Mouse (Mus musculus) ovary, postnatal 14 days (tissue): ENCODE results near the gene Frs2.
"Not testable (repeated sequence)": the region's sequence is repeated elsewhere in the genome, so short reads cannot be mapped to it uniquely, and the experiment has no call there.

ENCODE experiments used
- DNase-seq: peaks from one replicate; pipeline ENCODE4 v3.0.0; 2022; ENCODE audit warnings: low spot score

Frs2 gene

DNA sequence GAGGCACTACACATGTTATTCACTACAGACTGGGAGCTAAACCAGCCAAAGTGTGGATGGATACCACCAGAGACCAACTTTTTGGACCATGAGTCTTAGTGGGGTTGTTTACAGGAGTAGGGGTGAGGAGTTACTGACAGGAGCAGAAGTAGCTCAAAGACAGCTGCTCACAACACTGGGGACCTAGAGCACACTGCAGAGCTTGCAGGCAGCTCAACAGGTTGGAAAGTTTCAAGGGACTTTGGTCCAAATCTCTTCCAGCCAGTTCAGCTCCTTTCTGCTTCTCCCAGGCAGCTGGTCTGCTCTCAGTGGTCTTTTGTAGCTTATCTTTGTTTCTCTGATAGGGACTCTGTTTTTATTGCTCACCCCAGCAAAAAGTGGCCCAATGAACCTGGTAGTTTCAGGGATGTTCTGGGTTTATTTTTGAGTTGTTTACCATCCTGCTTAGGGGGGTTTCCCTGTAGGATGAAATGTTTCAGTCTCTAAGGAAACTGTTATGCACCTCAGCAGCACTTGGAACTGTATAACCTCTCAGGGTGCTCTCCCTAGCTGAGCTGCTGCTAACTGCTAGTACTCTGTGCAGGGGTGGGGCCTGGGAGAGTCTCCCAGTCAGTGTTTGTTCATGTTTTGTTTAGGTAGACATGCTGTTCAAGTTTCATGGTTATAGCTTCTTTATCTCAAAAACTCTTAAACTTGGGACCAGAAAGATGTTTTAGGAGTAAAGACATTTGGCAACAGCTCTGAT lies 44.3 kb downstream of the Frs2 start:
- no peak for DNase-seq

DNA sequence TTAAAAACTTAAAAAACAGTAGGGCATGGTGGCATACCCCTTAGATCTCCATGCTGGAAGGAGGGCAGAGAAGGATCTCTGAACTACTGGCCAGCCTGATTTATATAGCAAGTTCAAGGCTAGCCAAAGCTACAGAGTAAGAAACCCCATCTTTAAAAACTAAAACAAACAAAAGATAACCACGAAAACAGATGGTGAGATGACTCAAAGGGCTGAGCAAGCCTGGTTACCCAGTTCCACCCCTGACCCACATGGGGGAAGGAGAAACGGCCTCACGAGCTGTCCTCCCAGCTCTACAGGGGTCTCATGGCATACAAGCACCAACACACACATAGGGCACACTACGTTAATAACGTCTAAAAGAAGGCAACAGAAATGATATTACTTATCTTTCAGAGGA lies 48.2 kb downstream of the Frs2 start:
- DNase-seq, result no peak

DNA sequence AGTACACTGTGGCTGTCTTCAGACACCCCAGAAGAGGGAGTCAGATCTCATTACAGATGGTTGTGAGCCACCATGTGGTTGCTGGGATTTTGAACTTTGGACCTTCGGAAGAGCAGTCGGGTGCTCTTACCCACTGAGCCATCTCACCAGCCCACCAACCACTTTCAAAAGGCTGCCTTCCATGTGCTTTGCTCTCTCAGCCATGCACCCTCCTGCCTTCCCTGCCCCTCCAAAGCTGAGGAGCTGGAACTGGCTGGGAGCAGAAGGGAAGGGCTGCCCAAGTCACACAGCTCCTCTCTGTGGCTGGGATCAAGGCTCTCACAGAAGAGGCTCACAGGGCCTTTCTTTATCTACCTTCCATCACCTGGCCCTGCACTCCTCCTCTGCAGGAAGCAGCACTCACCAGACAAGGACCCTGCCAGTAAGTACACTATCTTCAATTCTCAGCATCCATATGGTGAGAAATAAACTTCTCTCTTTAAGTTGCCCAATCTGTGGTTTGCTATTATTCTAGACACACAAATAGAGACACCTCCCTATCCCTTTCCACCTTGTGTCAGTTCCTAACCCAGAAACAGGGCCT lies 51.1 kb downstream of the Frs2 start:
- DNase-seq, result no peak

DNA sequence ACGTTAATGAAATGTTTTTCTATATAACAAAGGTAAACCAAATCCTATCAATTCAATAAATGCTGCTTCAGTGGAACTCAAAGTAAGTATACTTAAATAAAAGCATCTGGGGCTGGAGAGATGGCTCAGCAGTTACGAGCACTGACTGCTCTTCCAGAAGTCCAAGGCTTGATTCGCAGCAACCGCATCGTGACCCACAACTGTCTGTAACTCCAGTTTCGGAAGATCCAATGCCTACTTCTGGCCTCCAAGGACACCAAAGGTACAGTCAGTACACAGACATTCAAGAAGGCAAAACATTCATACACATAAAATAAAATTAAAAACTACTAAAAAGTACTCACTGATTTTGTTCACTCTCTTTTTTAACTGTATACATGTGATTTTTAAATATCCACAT lies 52.2 kb downstream of the Frs2 start:
- no peak for DNase-seq

DNA sequence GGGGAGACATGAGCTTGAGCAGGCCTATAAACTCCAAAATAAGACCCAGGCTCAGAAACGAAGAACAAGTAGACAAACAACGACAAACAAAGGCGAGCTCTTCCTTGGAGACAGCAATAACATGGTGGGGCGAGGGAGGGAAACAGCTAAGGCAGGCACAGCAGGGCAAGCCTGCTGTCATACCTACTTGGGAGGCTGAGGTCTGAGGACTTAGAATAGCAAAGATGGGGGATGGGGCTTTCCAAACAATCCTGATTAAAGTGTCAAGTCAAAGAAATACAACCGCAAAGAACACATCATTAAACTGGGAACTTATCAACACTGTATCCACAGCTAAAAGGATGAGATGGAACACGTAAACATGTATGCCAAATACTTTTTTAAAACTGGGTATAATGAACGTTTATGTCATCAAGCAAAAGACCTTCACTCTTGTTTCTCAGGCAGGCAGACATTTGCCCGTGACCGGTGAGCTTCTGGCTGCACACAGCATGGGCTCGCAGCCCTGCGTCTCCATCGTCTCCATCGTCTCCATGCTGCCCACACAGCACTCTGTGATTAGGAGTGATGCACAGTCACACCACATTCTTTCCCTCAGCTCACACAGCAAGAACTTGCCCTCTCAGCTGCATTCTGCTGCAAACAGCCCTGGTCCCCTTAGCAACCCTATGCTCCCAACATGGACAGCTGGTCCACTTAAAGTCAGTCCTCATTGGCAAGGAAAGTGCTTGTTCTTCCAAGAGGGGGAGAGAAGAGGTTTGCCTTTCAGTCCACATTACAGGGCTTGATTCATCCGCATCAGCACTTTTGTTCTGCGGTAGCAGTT lies 53.6 kb downstream of the Frs2 start:
- no peak for DNase-seq

DNA sequence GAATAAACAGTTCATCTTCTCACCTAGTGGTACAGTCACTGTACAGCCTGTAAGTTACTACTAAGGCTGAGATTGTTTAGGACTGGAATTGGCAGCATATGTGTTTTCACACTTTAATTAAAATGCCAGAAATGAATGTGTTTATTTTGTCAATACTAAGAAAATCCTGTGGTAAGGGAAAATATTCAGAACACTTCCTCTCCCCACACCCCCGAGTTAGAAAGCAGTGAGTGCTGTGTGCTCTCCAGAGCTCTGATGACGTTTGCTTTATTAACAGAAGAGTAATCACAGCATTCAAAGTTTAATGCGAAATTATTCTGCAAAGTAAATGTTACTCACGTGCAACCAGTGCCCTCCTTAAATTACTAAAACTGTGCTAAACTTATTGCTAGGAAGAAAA lies 58.7 kb downstream of the Frs2 start:
- no peak for DNase-seq

DNA sequence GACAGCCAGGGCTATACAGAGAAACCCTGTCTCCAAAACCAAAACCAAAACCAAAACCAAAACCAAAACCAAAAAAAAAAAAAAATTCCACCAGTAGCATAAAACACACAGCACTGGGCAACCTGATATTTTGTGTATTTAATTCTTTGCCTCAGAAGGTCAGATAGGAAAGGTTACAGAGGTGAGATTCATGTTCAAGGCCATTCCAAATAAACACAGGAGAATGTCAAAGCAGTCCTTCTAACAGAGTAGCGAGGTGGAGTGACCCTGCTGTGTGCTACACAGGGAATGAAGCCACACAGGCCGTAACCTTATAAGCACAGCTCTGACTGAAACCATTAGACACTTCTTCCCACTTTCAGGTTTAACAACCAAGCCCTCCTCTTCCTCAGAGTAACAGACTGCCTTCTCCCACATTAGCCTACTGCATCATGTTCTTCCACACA lies 66.4 kb downstream of the Frs2 start:
- no peak for DNase-seq

DNA sequence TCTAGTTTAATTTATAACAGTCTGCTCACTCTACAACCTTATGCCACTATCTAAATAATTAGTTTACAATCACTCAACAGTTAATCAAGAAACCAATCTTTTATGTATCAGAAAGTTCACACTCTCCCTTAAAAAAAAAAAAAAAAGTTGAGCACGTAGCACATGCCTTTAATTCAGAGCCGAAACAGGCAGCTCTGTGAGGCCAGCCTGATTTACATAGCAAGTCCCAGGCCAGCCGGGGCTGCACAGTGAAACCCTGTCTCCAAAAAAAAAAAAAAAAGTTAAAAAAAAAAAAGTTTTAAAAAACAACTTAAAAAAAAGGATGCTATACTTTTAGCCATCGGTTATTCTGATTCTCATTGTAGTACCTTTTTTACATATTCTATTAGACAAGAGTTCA lies 67.0 kb downstream of the Frs2 start:
- no peak for DNase-seq

DNA sequence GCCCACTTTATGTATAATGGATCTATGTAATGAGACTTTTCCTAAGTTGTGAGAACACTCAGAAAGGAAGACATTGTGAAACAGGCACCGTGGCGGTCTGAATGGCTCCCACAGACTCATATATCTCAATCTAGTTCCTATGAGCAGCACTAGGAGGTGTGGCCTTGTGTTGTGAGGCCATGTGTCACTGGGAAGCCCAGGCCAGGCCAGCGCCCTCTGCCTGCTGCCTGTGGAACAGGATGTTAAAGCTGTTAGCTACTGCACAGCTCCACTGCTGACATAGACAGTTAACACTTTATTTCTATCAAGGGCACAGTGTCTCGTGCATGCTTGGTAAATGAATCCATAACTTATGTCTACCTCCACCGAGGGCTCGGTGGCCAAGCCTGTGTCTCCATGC lies 70.0 kb downstream of the Frs2 start:
- DNase-seq, result no peak

DNA sequence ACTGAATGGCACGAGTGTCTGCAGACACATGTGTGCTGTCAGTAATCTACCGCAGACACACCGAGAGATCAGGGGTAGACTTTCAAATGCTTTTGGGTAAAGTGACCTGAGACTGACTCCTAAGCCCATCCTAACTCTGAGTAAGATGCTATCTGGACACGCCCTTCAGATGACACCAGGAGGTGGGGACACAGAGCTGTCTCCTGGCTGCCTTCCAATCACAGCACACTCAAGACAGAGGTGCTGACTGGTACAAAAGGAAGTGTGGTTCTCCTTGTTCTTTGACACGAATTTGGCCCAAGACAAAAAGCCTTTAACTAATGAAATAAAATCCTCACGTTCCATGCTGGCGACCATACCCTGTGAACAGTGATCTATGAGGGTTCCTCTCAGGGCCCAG lies 75.2 kb downstream of the Frs2 start:
- DNase-seq, result no peak

DNA sequence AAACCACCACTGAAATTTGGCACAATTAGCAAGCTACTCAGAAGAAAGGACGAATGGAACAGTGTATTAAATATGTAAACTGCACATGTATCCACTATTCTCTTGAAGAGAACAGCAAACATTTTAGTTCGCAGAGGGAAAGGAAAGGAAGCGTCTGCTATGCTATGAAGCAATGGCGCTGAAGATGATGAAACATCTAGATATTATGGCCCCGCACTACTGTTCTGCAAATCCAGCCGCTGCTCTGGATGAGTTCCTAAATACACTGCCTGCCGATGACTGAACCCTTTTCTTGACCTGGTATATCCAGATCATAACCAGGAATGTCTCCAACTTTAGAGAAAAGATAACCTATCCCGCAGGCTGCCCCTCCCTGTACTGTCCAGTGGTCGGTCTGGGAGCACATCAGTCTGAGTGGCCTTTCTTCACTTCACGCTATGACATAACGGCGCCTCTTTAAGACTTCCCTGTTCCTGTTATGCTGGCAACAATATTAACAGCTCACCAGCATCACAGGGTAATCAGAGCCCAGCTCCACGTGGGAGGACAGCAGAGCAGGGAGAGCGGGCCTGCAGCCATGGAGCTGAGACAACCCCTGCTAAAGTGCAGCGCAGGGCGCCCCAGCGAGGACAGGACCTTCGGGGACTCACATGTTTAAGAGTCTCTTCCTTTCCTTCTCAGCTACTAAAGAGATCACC lies 76.0 kb downstream of the Frs2 start:
- no peak for DNase-seq

DNA sequence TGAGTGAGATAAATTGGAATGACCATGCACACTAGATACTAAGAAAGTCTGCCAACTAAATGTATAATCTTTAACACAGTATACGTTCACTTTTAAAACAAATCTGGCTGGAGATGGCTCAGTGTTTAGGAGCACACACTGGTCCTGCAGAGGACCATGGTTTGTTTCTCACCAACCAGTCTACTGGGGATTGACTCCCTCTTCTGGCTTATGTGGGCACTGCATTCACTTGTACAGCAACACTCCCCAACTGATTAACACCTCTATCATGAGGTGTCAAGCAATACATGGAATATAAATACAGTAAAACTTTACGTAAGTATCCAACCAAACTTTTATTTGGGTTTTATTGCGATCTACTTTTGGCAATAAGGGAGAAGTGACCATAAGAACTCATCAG lies 79.2 kb downstream of the Frs2 start:
- no peak for DNase-seq

DNA sequence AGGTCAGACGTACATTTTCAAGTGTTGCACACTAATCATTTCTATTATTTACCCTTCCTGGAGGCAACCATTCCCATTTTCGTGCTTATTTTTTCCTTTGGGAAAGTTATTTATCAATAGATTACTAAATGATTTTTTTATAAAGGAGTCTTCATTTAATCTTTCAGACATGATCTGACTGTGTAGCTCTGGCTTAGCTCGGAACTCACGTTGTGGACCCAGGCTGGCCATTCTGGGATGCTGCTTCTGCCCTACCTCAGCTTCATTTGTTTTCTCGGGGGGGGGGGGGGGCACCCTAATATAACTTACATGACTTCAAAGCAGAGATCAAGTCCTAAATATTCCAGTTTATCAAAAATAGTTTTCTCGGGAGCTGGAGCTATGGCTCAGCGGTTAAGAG lies 84.3 kb downstream of the Frs2 start:
- DNase-seq, result no peak

DNA sequence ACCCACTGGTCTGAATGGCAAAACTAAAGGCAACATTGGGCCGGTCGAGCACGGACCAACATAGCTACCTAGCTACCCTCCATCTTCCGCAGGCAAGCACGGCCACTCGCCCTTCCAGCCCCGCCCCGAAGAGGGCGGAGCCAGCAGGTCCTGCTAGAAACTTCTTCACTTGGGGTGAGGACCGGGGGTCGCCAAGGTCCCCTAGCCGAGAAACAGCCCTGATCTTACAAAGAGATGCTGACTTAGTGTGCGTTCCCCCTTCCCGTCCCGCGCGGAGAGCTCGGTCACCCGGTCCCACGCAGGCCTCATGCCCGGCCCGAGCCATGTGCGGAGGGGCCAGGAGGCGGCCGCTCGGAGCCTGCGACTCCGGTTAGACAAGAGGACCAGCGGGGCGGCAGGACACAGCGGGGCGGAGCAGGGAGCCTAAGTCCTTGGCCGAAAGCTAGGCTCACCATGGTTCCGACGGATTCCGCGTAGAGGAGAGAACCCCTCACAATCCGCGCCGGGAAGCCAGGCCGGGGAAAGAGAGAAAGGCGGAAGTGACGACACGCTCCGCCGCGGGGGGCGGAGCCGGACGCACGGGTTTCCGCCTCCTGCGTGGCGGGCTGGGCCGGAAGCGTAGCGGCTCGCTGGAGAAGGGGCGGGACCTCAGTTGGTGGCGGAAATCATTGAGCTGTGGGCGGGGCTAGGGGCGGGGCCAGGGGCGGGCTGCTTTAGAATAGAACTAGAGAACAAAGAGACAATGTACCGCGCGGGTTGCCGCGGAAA lies 84.9 kb downstream of the Frs2 start, which contains the start of gene Cct2:
Gene Cct2, minus strand, starts transcription at position 561 of the 768 bp plus-strand sequence.
- DNase-seq, result peak; percentile 82

DNA sequence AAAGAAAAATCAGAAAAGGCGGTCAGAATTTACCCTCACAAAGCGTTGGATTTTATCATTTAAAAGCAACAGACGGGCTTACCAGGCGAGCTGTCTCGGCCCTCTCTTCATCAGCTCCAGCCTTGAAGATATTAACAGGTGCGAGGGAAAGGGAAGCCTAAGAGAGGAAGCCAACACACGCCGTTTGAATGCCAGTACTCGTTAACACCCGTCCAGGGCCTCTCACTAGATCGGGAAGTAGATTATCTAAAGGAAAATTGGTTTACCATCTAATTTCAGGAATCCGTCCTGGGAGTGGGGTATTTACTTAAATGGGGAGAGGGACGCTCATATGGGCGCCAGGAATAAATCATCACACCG lies 85.5 kb downstream of the Frs2 start:
- DNase-seq, result no peak

DNA sequence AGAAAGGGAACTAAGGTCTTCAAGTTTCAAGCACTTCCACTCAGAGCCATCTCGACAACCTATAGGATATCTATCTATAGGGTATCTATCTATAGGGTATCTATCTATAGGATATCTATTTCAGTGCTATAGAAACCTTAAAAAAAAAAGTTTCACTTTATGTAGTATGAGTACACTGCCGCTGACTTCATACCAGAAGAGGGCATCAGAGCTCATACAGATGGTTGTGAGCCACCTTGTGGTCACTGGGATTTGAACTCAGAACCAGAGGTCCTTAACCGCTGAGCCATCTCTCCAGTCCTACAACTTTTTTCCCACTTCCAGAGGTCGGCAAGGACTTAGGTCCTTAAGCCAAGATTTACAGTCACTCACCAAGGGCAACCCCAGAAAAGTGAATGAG lies 92.7 kb downstream of the Frs2 start:
- DNase-seq, result no peak

DNA sequence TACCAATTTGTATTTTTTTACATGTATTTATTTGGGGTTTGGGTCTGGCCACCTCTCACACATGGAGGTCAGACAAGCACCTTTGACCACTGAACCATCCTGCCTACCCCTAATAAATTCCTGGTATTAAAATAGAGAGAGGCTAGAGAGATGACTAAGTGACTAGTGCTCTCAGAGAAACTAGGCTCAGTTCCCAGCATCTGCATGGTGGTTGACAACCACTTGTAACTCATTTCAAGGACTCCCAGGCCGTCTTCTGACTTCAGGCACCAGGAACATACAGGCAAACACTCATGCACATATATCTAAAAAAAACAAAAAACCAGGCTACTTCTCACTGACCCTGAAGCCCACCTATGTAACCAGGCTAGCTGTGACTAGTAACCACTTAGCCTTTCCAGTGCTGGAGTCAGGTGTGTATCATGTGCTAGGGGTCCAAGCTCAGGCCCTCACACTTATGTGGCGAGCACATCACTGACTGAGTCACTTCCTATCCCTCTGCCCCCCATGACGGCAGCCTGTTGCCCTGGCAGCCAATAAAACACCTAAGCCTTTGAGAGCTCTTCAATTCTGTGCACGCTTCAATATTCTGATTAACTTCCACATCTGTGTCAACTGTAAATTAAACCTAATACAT lies 98.3 kb downstream of the Frs2 start:
- no peak for DNase-seq

DNA sequence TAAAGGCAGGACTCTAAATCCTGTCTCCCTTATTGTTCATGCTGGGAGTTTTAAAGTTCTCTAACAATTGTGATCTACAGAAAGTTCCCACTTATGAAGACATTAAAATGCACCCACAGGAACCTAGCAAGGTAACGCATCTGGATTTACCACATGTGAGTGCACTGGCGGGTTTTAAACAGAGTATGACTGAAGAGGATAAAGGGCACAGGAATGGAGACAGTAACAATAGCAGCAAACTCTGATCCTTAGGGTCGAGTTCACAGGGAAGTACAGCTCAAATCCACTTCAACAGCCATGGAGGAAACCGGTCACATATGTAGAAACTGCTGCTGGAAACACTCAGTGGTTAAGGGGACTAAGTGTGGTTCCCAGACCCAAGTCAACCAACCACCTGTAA lies 99.1 kb downstream of the Frs2 start:
- DNase-seq, result no peak

DNA sequence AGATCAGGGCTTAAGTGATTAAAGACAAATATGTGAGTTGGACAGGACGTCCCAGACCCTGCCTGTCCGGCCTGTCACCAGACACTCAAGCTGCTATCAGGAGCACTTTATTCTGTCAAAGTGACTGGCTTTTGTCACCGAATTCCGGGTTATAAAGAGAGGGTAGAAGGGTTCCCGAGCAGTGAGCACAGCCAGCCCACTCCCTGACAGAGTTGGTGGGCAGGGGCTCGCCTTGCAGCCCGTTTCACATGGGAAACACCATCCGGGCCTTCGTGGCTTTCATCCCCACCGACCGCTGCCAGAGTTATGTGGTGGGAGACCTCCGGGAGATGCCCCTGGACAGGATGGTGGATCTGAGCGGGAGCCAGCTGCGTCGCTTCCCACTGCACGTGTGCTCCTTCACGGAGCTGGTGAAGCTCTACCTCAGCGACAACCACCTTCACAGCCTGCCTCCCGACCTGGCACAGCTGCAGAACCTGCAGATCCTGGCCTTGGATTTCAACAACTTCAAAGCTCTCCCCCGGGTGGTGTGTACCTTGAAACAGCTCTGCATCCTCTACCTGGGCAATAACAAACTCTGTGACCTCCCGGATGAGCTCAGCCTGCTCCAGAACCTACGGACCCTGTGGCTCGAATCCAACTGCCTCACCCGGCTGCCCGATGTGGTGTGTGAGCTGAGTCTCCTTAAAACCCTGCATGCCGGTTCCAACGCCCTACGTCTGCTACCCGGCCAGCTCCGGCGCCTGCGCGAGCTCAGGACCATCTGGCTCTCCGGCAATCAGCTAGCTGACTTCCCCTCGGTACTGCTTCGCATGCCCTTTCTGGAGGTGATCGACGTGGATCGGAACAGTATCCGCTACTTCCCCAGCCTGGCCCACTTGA lies 102.9 kb downstream of the Frs2 start, which contains the start of gene Lrrc10:
Gene Lrrc10, plus strand, starts transcription at position 167 of the 882 bp plus-strand sequence.
- no peak for DNase-seq

DNA sequence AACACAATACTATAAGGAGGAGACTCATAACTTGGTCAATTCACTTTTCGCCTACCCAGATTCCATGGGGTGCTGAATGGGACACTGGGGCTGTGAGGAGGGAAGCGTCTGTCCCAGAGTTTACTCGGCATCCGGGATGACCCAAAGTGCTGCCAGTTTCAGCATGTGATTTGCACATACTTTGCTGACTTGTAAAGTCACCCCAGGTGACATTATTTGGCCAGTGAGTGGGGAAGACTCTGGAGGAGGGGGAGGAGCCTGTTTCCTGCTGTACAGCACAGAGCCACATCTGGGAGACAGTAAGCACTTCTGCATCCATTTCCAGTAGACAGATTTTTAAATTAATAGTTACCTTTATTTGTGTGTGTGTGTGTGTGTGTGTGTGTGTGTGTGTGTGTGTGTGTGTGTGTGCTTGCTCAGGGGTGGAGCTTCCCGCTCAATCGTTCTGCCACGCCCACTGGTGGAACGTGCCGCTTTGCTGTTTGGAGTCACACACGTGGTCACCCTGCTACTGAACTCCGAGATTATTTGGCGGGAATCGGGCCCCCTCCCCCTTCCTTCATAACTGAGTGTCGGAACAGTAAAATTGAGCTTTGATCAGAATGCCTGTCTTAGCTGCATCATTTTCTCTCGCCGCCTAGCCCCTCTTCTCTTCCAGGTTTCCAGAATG lies 104.7 kb downstream of the Frs2 start:
- DNase-seq, result not testable (repeated sequence)
